8 mouse cellular contexts compared by ENCODE assay signal in the genomic region with DNA sequence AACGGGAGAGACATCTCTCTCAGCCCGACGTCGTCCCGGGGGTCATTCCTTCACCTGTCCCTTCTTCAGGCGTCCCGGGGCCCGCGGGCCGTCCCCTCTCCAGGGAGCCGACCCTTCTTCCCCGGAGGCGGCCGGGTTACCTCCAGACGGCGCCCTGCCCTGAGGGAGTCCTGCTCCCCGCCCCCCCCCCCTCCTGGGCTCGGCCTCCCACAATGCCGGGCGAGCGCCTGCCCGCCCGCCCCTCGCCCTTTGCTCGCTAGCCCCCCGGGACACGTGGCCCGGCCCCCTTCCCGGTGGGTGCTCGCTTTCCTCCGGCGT. TPM values are rescaled to one million over a fixed set of nuclear protein-coding genes. Genes with fewer than 3 reads are reported as not detected.
DNase-seq lines count a peak whose midpoint lies in the region; ATAC-seq and TF ChIP-seq lines count a peak whose summit lies in the region.

No protein-coding gene starts in this region.

- TF ChIP-seq CTCF in heart, postnatal 0 days (IDR thresholded peaks at IDR 0.05; ENCODE audit: low read depth), result no peak
- TF ChIP-seq CTCF in Patski (IDR thresholded peaks at IDR 0.05), result no peak

- peak overlapping the region; percentile 97 for H3K27ac ChIP-seq in heart, postnatal 0 days (ENCODE audit: low read depth)
- peak overlapping the region; percentile 98 for H3K27ac ChIP-seq in hindbrain, embryonic 12.5 days
- H3K27ac ChIP-seq in midbrain, embryonic 12.5 days (replicated peaks), result peak overlapping the region; percentile 97

- H3K27me3 ChIP-seq in heart, postnatal 0 days (ENCODE audit: control insufficient read depth, insufficient read depth, low read length), result no peaks in the 10 kb centered on the region
- no peaks in the 10 kb centered on the region for H3K27me3 ChIP-seq in Patski
- no peaks in the 10 kb centered on the region for H3K27me3 ChIP-seq in hindbrain, embryonic 12.5 days
- H3K27me3 ChIP-seq in midbrain, embryonic 12.5 days, result no peaks in the 10 kb centered on the region

- peaks cover 28% of the 10 kb centered on the region for H3K36me3 ChIP-seq in heart, postnatal 0 days (replicated peaks; ENCODE audit: control insufficient read depth, insufficient read depth, low read length)
- H3K36me3 ChIP-seq in hindbrain, embryonic 12.5 days, result peaks cover 34% of the 10 kb centered on the region
- peaks cover 33% of the 10 kb centered on the region for H3K36me3 ChIP-seq in midbrain, embryonic 12.5 days

- H3K4me3 ChIP-seq in heart, postnatal 0 days (ENCODE audit: low read depth, low read length), result peak overlapping the region; percentile 75
- H3K4me3 ChIP-seq in hindbrain, embryonic 12.5 days, result peak overlapping the region; percentile 98
- H3K4me3 ChIP-seq in midbrain, embryonic 12.5 days, result peak overlapping the region; percentile 89

- WGBS in heart, postnatal 0 days, result 0% methylated on average over 21 of the region's 32 CpGs
- WGBS in hindbrain, embryonic 12.5 days, result under 1% methylated on average over 26 of the region's 32 CpGs
- 2% methylated on average over 9 of the region's 32 CpGs for WGBS in midbrain, embryonic 12.5 days

- H3K9ac ChIP-seq in heart, postnatal 0 days (replicated peaks; ENCODE audit: low read depth, low read length), result peak overlapping the region; percentile 92
- H3K9ac ChIP-seq in hindbrain, embryonic 12.5 days, result peak overlapping the region; percentile 97
- H3K9ac ChIP-seq in midbrain, embryonic 12.5 days (replicated peaks), result peak overlapping the region; percentile 98

- no peaks in the 10 kb centered on the region for H3K9me3 ChIP-seq in heart, postnatal 0 days (replicated peaks; ENCODE audit: control insufficient read depth, low read length)
- no peaks in the 10 kb centered on the region for H3K9me3 ChIP-seq in hindbrain, embryonic 12.5 days (replicated peaks)
- H3K9me3 ChIP-seq in midbrain, embryonic 12.5 days, result no peaks in the 10 kb centered on the region

- peak; percentile 16 for ATAC-seq in heart, postnatal 0 days (ENCODE audit: insufficient read depth, low read depth)
- ATAC-seq in Patski, result peak; percentile 28
- ATAC-seq in hindbrain, embryonic 12.5 days (ENCODE audit: low FRiP score), result no peak; the same call in 1 of the 2 replicates
- no peak; the same call in 1 of the 2 replicates for ATAC-seq in midbrain, embryonic 12.5 days (ENCODE audit: low FRiP score, low read depth)
- ATAC-seq in erythroid progenitor cell, adult 5-6 weeks (replicated peaks; ENCODE audit: low FRiP score, poor library complexity, severe bottlenecking), result no peak

- no peak for TF ChIP-seq EP300 in heart, postnatal 0 days (IDR thresholded peaks at IDR 0.05; ENCODE audit: low read depth)

- peak overlapping the region; percentile 97 for H3K4me2 ChIP-seq in heart, postnatal 0 days (ENCODE audit: low read depth, low read length)
- peak overlapping the region; percentile 96 for H3K4me2 ChIP-seq in hindbrain, embryonic 12.5 days (replicated peaks)
- peak overlapping the region; percentile 86 for H3K4me2 ChIP-seq in midbrain, embryonic 12.5 days (replicated peaks)

- CTCF ChIA-PET in Patski (lab: Charles Lee), result no interaction called here

- no peak for DNase-seq in heart, postnatal 0 days (ENCODE audit: low spot score)
- no peak for DNase-seq in heart, adult 8-10 months (ENCODE audit: low spot score)
- no peak for DNase-seq in Patski (ENCODE audit: low read depth, low spot score)
- DNase-seq in left cerebral cortex, adult 9 months (ENCODE audit: low spot score in 2 of 2), result no peak
- no peak for DNase-seq in layer of hippocampus, adult 8-10 months (ENCODE audit: low spot score in 2 of 2)

- H3K4me1 ChIP-seq in heart, postnatal 0 days (ENCODE audit: control insufficient read depth, insufficient read depth), result peaks cover 31% of the 10 kb centered on the region
- peaks cover 30% of the 10 kb centered on the region for H3K4me1 ChIP-seq in hindbrain, embryonic 12.5 days
- peaks cover 34% of the 10 kb centered on the region for H3K4me1 ChIP-seq in midbrain, embryonic 12.5 days

- POLR2A ChIA-PET in Patski (lab: Charles Lee), result interaction anchor here (1.3 kb wide), 1 partner anchor 70 kb away, joined by 4 read pairs; the partner anchor contains the start of gene Gapdh

- in situ Hi-C loops in Patski (cut with MboI; ENCODE audit: low pct_unique_long_range_greater_than_20kb), result no loop called here

RNA-seq across cellular contexts. Expression of gene Chd4, which starts 0.5 kb away (rescaled TPM):
- 82.2 and 98.0 TPM in 2 replicates for total RNA-seq in heart, postnatal 0 days (2014; rRNA removed; ENCODE audit: low replicate concordance)
- polyA plus RNA-seq in heart, postnatal 0 days (2015; fragmentation: Nextera tagmentation; extraction: Ambion mirVana), result 55.5 and 58.1 TPM in 2 replicates
- 100 to 1,000 TPM; 100 to 126 (median 113) TPM for total RNA-seq in heart, adult 8-10 months (2022)
- 198 TPM for polyA plus RNA-seq in Patski (2021)
- polyA plus RNA-seq in hindbrain, embryonic 12.5 days (2016; fragmentation: Nextera tagmentation; extraction: Ambion mirVana), result 131 and 133 TPM in 2 replicates
- polyA plus RNA-seq in midbrain, embryonic 12.5 days (2016; fragmentation: Nextera tagmentation; extraction: Ambion mirVana), result 127 and 132 TPM in 2 replicates
- total RNA-seq in layer of hippocampus, adult 8-10 months (2022), result 100 to 1,000 TPM; 159 to 187 (median 175) TPM
- 49.0 and 64.2 TPM in 2 replicates for total RNA-seq in erythroid progenitor cell, adult 5-6 weeks (2015; ENCODE audit: low replicate concordance)
- 176 and 220 TPM in 2 replicates for total RNA-seq in erythroid progenitor cell, adult 5-6 weeks (2017; ENCODE audit: low replicate concordance)

RNA-seq across cellular contexts. Expression of gene Lpar5, which starts 28.5 kb away (rescaled TPM):
- not detected in 2 replicates for total RNA-seq in heart, postnatal 0 days (2014; rRNA removed; ENCODE audit: low replicate concordance)
- polyA plus RNA-seq in heart, postnatal 0 days (2015; fragmentation: Nextera tagmentation; extraction: Ambion mirVana), result 0.12 TPM in 1 of 2 replicates, not detected in the other
- total RNA-seq in heart, adult 8-10 months (2022), result 1 to 10 TPM in 1 of 4 experiments, not detected in 3; 1.6 TPM
- not detected for polyA plus RNA-seq in Patski (2021)
- polyA plus RNA-seq in hindbrain, embryonic 12.5 days (2016; fragmentation: Nextera tagmentation; extraction: Ambion mirVana), result 0.33 and 0.40 TPM in 2 replicates
- 0.16 and 0.26 TPM in 2 replicates for polyA plus RNA-seq in midbrain, embryonic 12.5 days (2016; fragmentation: Nextera tagmentation; extraction: Ambion mirVana)
- 1 to 10 TPM in 3 of 4 experiments, under 1 TPM in 1; 0.23 to 3.9 (median 1.9) TPM for total RNA-seq in layer of hippocampus, adult 8-10 months (2022)
- 3.6 and 10.9 TPM in 2 replicates for total RNA-seq in erythroid progenitor cell, adult 5-6 weeks (2015; ENCODE audit: low replicate concordance)
- total RNA-seq in erythroid progenitor cell, adult 5-6 weeks (2017; ENCODE audit: low replicate concordance), result not detected in 2 replicates

RNA-seq across cellular contexts. Expression of gene Nop2, which starts 35.5 kb away (rescaled TPM):
- total RNA-seq in heart, postnatal 0 days (2014; rRNA removed; ENCODE audit: low replicate concordance), result 21.4 and 22.9 TPM in 2 replicates
- 20.6 and 25.3 TPM in 2 replicates for polyA plus RNA-seq in heart, postnatal 0 days (2015; fragmentation: Nextera tagmentation; extraction: Ambion mirVana)
- total RNA-seq in heart, adult 8-10 months (2022), result 10 to 100 TPM; 16.5 to 21.5 (median 20.3) TPM
- polyA plus RNA-seq in Patski (2021), result 65.0 TPM
- 48.1 and 54.2 TPM in 2 replicates for polyA plus RNA-seq in hindbrain, embryonic 12.5 days (2016; fragmentation: Nextera tagmentation; extraction: Ambion mirVana)
- polyA plus RNA-seq in midbrain, embryonic 12.5 days (2016; fragmentation: Nextera tagmentation; extraction: Ambion mirVana), result 54.1 and 56.4 TPM in 2 replicates
- total RNA-seq in layer of hippocampus, adult 8-10 months (2022), result 10 to 100 TPM; 33.0 to 33.9 (median 33.5) TPM
- total RNA-seq in erythroid progenitor cell, adult 5-6 weeks (2015; ENCODE audit: low replicate concordance), result 6.7 and 17.3 TPM in 2 replicates
- total RNA-seq in erythroid progenitor cell, adult 5-6 weeks (2017; ENCODE audit: low replicate concordance), result 5.7 and 8.9 TPM in 2 replicates

RNA-seq across cellular contexts. Expression of gene Acrbp, which starts 46.7 kb away (rescaled TPM):
- 2.6 and 6.0 TPM in 2 replicates for total RNA-seq in heart, postnatal 0 days (2014; rRNA removed; ENCODE audit: low replicate concordance)
- polyA plus RNA-seq in heart, postnatal 0 days (2015; fragmentation: Nextera tagmentation; extraction: Ambion mirVana), result 2.2 and 2.7 TPM in 2 replicates
- 1 to 10 TPM; 1.5 to 2.6 (median 2.2) TPM for total RNA-seq in heart, adult 8-10 months (2022)
- 9.7 TPM for polyA plus RNA-seq in Patski (2021)
- polyA plus RNA-seq in hindbrain, embryonic 12.5 days (2016; fragmentation: Nextera tagmentation; extraction: Ambion mirVana), result 16.0 and 18.3 TPM in 2 replicates
- polyA plus RNA-seq in midbrain, embryonic 12.5 days (2016; fragmentation: Nextera tagmentation; extraction: Ambion mirVana), result 18.0 and 18.9 TPM in 2 replicates
- total RNA-seq in layer of hippocampus, adult 8-10 months (2022), result 10 to 100 TPM; 12.8 to 20.9 (median 15.6) TPM
- 4.3 and 9.6 TPM in 2 replicates for total RNA-seq in erythroid progenitor cell, adult 5-6 weeks (2015; ENCODE audit: low replicate concordance)
- total RNA-seq in erythroid progenitor cell, adult 5-6 weeks (2017; ENCODE audit: low replicate concordance), result 0.68 and 9.4 TPM in 2 replicates

RNA-seq across cellular contexts. Expression of gene Iffo1, which starts 48.8 kb away (rescaled TPM):
- 10.6 and 41.9 TPM in 2 replicates for total RNA-seq in heart, postnatal 0 days (2014; rRNA removed; ENCODE audit: low replicate concordance)
- polyA plus RNA-seq in heart, postnatal 0 days (2015; fragmentation: Nextera tagmentation; extraction: Ambion mirVana), result 10.5 and 12.3 TPM in 2 replicates
- 10 to 100 TPM in 2 of 4 experiments, 1 to 10 TPM in 2; 5.2 to 11.9 (median 9.4) TPM for total RNA-seq in heart, adult 8-10 months (2022)
- 6.2 TPM for polyA plus RNA-seq in Patski (2021)
- polyA plus RNA-seq in hindbrain, embryonic 12.5 days (2016; fragmentation: Nextera tagmentation; extraction: Ambion mirVana), result 19.2 and 21.3 TPM in 2 replicates
- 18.7 and 18.8 TPM in 2 replicates for polyA plus RNA-seq in midbrain, embryonic 12.5 days (2016; fragmentation: Nextera tagmentation; extraction: Ambion mirVana)
- 10 to 100 TPM; 67.2 to 78.4 (median 74.4) TPM for total RNA-seq in layer of hippocampus, adult 8-10 months (2022)
- total RNA-seq in erythroid progenitor cell, adult 5-6 weeks (2015; ENCODE audit: low replicate concordance), result 5.9 and 11.5 TPM in 2 replicates
- total RNA-seq in erythroid progenitor cell, adult 5-6 weeks (2017; ENCODE audit: low replicate concordance), result 9.7 and 15.7 TPM in 2 replicates

Comparison
In these comparisons a context has a peak if more than half of its experiments do, and no peak if none do; other contexts are left out.
1. ATAC-seq: peak in heart, postnatal 0 days (single experiment) and Patski (single experiment); none in hindbrain, embryonic 12.5 days (single experiment), midbrain, embryonic 12.5 days (single experiment) and erythroid progenitor cell, adult 5-6 weeks (single experiment).
2. Peak in every context shown above with its lines, with median percentiles within 50 percentile points of each other: H3K27ac ChIP-seq, H3K4me2 ChIP-seq, H3K4me3 ChIP-seq and H3K9ac ChIP-seq.